Mouse (Mus musculus) brain, embryonic 18.5 days (tissue): Measurements from ENCODE around the gene Atf7ip2.
"Not testable (repeated sequence)": the region's sequence is repeated elsewhere in the genome, so short reads cannot be mapped to it uniquely, and the experiment has no call there.

Experiments
- DNase-seq: peaks from one replicate; pipeline ENCODE4 v3.0.0-alpha.2; 2012; ENCODE audit warnings: low read depth, low spot score

Atf7ip2 gene

DNA sequence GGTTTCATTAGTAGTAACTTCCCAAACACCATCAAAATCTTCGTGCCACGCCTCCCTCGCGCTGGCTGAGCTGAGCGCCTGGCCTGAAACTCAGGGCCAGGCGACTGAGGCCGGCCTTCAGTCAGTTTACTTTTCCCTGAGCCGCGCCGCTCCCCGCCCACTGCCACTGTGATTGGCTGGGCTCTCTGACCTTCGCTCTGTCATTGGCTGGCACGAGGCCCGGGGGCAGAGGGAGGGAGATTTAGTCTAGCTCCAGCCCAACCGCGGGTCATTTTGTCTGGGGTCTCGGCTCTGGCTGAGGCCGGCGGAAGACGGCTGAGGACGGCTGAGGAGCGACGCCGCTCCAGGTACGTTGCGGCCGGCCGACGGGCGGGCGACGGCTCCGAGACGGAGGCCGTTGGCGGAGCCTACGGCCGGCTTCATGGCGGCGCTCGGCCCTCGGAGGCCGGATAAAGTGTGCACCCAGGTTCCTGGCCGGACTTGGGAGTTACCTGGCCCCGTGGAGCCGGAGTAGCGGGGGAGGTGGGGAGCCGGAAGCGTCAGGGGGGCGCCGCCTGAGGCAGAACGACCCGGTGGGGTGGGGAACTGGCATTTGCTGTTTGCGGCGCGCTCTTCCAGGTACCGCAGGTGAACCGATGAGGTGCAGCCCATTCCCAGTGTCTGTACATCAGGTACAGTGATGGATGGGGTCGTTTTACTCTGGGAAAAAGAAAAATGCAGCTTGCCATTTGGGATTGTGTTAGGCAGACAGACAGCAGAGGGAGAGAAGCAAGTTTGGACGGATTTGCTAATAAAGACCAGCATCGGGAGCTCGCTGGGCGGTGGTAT, at the start of gene Atf7ip2:
Gene Atf7ip2, plus strand, starts transcription at position 34 of the 828 bp plus-strand sequence.
- DNase-seq, result peak; percentile 58

DNA sequence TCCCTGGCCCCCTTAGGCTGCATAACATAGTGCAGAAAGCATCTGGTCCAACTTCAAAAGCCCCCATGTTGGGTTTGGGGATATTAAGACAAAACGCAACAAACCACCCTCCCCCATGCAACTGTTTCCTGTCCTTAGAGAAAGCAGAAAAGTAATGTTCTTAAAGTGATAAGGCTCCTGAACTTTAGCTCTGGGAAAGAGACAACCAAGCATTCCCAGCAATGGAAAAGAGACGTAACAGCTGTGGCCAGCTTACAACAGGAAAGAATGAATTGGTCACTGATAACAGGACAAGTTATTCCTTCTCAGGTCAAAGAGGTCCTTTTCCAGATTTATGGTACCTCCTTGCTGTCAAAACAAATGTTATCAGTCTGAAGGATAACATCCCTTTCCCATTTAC, 49.3 kb upstream of the Atf7ip2 start:
- no peak for DNase-seq

DNA sequence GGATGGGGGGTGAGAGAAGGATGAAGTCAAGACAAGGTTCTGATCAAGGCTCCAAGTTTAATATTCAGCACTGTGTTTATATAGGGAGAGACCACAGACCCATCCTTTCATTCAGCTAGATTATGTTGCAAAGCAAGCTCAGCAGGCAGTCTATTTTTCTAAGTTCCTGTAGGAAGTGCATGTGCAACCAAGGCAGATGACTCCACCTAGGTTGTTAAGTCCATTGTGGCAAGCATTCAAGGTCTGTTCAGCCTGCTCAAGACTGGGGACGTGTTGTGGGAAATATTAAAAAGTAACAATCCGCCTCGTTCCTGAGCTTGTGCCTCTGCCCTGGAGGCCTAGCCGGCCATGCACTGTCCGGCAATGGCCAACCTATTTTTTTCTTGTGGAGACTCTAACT, 45.1 kb upstream of the Atf7ip2 start:
- DNase-seq, result no peak

DNA sequence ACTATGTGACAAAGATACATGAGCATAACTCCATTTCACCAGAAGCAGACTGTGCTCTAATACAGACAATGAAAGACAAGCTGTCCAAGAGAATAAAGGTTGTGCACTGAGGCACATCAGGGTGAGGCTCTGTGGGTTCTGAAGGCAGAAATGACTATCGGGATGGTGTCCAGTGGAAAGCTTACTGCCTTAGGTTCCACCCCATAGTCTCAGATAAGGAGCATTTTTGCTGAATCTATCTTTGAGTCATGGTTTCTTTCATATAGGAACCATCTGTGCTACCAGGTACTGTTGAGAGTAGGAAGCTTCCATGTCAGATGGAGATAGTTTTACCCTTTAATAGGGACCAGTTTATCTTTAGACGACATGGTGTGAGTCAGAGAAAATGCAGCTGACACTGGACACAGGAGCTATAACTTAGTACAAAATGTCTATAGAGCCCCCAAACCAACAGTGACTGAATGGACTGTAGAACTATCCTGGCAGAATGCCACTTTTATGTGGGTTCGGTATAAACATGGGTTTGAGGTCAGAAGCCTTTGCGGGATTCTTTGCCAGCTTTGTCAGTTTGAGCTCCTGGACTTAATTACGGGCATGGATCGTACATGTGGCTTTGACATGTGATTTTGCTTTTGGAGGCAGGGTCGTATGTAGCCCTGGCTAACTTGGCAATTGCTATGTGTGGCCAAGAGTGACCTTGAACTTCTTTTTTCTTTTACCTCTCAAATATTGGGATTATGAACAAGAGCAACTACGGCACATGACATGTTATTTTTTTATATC, 23.2 kb upstream of the Atf7ip2 start:
- no peak for DNase-seq

DNA sequence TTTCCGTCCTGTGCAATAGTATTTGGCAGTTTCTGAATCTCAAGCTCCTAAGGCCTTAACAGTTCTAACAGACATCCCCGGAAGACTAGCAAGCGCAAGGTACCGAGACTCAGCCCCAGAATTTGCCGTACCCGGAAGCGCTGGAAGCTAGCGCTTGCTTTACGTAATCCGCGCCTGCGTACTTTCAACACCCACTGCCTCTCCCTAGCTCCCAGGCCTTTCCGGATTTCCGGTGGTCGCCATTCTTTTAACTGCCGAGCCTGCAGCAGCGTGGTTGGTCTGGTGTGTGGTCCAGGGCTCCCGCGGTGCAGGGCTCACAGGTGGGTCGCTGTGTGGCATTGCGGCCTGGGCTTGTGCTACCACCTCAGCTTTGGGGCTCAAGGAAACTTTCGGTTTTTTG, 22.5 kb upstream of the Atf7ip2 start, which contains the start of gene Rpl39l:
Gene Rpl39l, plus strand, starts transcription at position 222 of the 400 bp plus-strand sequence.
- no peak for DNase-seq

DNA sequence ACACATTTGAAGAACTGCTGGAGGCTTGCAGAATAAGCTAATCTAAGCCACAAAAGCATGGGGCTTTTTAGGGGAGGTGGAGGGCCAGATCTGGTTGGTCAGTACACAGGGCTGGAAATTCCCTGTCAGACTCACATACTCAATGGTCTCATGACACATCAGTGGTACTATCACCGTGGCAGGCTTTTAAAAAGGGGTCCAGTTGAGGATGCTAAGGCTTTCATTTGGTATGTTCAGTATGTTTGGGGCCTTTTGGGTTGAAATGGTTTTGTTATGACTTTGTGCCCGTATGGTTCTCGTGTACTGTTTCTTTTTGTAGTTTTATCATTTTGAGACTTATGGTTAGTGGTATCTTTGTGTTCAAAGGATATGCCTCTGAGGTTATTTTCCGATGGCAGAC, 21.2 kb upstream of the Atf7ip2 start:
- DNase-seq, result no peak

DNA sequence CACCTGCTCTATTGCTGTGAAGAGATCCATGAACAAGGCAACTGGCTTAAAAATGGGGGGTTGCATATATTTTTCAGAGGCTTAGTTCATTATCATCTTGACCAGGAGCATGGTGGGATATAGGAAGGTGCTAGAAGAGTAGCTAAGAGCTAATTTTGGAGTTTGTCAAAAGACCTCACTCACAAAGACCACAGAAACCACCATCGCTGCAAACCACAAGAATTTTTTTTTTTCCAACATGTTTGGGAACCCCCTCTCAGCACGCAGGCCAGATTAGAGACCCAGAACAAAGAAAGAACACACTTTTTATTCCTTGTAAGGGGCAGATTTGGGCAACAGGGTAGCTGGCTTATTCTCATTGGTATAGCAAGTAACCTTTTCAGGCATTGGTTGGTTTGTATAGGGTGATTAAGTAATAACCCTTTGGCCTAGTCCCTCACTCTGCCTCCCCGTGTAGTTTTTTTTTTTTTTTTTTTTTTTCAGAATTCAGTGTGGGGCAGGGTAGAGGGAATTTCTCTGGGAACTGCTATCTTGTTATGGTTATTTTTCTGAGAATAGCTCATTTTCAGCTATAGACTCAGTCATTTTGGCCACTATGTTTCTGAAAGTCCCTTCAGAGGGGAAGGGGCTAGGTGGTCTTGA, 20.2 kb upstream of the Atf7ip2 start:
- DNase-seq, result no peak

DNA sequence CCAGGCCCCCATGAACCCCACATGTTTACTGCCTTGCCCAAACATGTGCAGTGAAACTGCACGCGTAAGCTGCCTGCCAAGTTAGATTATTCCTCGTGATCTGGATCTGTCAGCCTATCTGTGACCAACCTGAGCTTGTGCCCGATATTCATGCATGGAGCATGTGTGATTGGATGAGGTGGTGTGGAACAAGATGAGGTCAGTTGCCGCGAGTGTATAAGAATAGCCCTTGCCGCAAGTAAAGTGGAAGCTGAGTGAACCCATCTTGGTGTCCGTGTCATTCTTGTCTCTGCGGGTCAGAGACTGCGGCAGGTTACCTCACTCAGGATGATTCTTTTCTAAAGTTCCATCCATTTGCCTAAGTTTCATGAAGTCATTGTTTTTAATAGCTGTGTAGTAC, 5.1 kb upstream of the Atf7ip2 start:
- not testable (repeated sequence) for DNase-seq

DNA sequence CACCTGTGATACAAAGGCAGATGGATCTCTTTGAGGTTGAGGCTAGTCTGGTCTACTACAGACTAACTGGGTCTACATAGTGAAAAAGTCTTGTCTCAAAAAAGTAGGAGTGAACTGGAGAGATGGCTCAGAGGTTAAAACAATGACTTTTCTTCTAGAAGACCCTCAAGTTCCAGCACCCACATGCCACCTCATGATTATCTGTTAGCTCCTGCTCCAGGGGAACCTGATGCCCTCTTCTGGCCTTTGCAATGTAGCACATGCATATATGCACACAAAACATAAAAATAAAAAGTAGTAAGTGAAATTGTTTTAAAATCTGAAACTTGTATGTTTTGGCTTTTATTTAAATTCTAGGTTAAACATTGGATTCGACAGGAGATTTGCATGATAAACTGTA, 16.3 kb downstream of the Atf7ip2 start:
- DNase-seq, result no peak

DNA sequence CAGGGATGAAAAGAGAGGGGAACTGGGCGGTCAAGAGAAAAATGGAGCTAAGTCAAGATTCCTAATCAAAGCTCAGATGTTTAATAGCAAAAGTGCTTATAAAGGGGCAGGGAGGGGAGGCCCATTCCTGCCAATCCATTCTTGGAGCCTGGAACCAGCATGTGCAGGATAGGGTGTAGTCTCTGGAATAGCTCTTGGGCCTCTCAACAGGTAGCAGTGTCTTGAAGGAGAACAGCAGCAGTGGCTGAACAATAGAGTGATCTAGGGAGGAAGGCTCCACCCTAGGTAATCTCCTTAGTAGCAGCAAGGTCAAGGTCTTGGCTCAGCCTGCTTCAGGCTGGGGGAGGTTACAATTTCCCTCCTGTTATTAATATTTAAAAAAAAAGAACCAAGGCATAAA, 23.9 kb downstream of the Atf7ip2 start:
- DNase-seq, result not testable (repeated sequence)

DNA sequence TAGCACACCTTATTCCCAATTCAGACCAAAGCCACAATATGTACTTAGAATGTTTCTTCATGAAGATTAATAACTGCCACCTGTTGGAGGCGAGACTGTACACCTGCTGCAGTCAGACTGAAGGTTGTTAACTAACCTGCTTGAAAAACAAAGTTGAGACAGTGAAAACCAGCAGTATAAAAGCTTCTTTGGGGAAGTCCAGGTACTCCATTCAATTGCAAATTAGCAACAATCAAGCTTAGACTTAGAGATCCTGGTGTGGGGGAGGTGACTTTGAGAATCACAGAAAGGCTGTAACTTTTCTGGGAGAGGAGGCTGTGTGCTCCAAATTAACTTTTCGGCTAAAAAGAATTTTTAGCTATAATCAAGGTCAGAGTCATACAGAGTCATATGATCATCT, 24.5 kb downstream of the Atf7ip2 start:
- not testable (repeated sequence) for DNase-seq

DNA sequence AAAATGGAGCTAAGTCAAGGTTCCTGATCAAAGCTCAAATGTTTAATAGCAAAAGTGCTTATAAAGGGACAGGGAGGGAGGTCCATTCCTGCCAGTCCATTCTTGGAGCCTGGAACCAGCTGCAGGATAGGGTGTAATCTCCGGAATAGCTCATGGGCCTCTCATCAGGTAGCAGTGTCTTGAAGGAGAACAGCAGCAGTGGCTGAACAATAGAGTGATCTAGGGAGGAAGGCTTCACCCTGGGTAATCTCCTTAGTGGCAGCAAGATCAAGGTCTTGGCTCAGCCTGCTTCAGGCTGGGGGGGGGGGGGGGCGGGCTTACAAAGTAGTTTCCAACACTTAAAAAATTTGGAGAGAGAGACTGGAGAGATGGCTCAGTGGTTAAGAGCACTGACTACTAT, 34.8 kb downstream of the Atf7ip2 start:
- no peak for DNase-seq

DNA sequence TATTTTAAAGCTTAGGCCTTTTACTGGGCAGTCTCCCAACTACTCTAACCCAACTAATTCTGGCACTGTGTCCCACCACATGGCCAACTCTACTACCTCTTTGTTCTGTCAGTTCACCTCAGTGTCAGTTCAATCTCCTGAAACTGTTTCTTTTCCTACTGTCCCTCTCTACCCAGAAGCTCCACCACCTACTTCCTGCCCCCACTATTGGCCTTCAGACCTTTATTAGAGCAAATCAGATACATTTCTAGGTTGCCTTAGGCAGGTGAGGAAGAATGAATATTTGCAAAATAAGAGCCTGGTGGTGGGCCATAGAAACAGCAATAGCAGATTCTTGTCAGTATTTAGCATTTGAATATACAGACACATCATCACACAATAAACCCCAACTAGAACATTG, 44.1 kb downstream of the Atf7ip2 start:
- DNase-seq, result no peak

DNA sequence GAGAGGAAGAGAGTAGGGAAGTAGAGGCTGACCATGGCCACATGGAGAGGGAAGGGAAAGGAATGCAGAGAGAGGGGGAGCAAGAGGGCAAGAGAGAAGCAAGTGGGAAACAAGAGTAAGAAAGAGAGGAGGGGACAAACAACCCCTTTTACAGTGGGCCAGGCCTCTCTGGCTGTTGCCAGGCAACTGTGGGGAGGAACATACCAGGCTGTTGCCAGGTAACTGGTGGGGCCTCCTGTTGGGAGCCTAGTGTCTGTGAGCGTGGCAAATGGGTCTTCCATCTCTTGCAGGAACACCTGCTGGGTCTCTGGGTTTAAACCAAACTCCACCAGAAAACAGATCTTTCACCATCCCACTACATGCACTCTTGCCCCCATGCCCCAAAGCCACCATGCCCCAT, 61.5 kb downstream of the Atf7ip2 start:
- no peak for DNase-seq

DNA sequence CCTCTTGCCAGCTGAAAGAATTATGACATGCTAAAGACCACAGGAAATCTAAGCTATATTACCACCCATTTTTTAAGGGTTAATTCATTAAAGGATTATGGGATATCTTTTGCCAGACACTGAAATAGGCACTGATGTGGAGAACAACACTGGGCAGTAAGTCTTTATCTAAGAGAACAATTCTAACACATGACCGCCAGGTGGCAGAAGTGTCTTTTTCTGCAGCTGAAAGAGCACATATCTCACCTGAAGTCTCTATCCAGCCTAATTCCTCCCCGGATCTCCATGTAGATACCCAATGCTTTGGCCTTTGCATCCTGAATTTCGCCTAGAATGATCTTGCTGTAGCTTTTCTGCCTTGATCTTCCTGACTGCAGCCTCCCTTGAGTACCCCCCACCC, 79.7 kb downstream of the Atf7ip2 start:
- peak; percentile 12 for DNase-seq

DNA sequence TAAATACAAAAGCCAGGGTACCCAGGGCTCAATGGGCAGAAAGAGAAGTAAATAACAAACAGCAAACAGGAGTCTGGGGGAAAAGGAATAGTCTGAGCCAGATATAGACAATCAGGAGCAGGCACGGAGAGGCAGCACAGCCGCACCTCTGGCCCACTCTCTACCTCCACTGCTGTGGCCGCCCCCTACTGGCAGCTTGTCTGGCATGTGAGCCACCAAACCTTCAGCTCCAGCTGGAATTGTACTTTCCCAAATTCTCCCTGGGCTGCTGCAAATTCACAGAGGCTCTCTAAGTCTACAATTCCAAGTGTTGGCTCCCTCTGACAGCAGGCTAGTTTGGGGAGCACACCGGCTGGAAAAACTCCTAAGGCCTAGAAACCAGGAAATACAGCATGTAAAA, 82.0 kb downstream of the Atf7ip2 start:
- no peak for DNase-seq

DNA sequence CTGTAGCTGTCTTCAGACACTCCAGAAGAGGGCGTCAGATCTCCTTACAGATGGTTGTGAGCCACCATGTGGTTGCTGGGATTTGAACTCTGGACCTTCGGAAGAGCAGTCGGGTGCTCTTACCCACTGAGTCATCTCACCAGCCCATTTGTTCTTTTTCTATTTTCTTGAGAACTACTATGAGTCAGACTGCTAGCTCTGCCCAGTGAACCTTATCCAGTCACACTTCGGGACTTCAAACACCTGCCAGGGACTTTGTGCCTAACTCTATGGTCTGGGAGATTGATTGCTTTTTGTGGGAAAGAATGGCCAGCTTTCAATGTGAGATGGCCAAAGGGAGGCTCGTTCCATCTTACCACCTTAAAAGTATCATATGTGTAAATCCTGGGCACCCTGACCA, 84.3 kb downstream of the Atf7ip2 start:
- DNase-seq, result not testable (repeated sequence)

DNA sequence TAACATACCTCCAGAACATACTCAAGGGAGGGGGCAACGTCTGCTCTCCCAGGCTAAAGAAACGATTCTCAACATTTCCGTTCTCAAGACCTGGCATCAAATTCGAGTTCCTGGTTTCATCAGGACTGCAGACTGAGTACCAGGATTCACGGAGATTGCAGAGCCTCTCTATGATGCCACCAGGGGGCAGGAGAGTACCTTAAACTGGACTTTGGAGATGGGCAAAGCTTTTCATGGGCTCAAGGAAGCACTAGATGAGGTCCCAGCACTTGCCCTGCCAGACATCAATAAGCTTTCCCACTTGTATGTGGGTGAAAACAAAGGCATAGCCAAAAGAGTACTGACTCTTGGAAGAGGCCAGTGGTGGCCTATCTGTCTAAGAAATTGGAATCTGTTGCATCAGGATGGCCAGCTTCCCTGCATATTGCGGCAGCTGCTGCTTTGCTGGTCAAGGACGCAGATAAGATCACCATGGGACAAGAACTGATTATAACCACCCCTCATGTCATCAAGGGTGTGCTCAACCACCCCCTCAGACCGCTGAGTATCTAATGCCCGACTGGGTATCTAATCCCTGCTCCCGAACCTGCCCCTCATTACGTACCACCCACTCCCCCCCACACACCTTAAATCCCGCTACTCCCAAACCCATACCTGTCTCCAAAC, 87.9 kb downstream of the Atf7ip2 start:
- no peak for DNase-seq

DNA sequence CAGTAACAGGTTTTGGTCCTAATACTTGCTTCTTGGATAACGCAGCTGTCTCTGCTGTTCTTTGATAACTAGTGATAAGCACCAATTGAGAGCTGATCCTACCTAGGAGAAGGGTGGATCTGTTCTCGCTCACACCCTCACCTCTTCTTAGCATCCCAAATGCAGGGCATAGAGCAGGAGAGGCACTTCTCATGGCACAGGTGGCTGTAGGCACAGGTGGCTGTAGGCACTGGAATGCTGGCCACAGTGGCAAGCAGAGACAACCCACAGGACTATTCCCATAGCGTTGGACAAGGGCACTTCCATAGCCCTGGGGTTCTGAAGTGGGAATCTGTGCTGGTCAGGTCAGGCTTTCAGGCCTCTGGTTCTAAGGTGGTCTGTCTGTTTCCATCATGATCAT, 89.4 kb downstream of the Atf7ip2 start:
- DNase-seq, result no peak

DNA sequence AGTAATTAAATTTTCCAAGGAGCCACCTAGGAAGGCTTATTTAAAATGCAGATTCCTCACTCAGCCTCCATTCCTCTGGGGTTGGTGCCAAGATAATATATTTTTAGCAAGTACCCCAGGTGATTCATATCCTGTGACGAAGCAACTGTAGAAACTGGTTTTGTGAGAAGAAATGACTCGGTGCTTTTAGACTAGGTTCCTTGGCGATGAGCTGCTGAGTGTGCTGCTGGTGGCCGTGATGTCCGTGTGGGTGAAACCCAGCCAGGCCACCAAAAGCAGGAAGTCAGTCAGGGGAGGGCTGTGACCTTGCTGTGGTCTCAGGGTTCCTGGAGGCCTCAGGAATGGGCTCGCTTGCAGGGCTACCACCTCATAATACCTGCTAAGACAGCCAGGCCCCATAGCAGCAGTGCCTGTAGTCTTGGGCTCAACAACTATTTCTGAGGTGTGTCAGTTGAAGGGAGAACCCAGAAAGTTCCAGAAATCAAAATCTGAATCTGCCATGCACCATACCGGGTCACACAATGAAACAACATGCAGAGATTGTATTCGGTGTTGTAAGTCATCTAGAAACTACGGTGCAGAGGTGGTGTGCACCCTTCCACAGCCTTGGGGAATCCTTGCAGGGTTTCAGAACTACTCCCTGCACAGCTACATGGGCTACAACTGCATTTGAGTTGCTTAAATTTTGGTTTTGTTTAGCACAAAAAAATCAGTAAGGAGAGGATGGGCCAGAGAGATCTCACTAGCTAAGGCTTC, 94.2 kb downstream of the Atf7ip2 start:
- no peak for DNase-seq

DNA sequence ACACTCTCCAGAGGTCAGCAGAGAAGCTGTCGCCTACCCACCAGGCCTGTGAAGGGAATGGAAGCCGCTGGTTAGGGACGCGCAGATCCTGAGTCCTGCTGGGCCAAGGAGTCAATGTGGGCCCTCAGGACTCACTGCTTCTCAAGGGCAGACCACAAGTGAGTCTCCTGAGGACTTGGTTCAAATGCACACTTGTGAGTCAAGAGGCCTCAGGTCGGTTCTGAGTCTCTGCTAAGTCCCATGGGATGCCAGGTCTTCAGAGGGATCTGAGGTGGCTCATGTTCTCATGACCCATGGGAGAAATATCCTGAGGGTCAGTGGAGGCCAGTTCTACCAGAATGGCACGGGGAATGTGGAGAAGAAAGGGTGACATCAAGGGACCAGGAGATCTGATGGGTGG, 95.6 kb downstream of the Atf7ip2 start:
- no peak for DNase-seq
